Mouse (Mus musculus): ENCODE results near the gene Oas1h. TPM values are rescaled to one million over a fixed set of nuclear protein-coding genes. Genes with fewer than 3 reads are reported as not detected.
"Not testable (repeated sequence)": the region's sequence is repeated elsewhere in the genome, so short reads cannot be mapped to it uniquely, and the experiment has no call there.

The Oas1h gene
- total and polyA plus RNA-seq, 2 experiments = not detected

DNA sequence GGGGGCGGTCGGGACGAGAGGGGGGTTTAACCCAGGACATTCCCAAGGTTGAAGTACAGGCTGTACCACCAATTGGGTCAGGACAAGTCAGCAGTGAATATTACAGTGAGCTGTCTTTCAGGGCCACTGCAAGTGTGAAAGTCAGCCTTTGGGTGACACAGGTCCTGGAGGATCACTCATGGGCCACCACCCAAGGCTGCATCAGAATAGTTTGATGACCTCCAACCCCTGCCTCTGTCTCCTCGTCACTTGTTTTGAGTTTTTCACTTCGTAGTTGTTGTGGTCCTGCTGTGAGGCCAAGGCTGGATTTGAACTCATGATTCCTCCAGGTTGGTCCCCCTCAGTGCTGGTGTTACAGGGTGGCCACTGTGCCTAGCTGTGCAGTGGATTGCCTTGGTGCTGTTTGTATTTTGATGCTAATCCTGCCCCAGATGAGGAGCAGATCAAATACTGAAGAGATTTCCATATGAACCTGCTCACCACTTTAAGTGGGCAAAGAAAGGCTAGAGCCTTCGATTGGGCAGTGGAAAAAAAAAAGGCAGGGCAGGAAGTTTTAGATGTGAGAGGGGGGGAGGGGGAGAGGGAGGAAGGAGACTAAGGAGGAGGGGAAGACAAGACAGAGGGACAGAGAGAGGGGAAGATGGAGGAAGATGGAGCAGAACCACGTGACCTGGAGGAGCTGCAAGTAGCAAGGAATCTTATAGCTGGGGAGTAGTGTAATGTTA, 47.1 kb downstream of the Oas1h start:
- no peak overlapping the region for H3K4me3 ChIP-seq (ENCODE audit: insufficient read depth, low read depth, low read length)
- TF ChIP-seq CTCF (IDR thresholded peaks at IDR 0.05; ENCODE audit: low read depth, low read length) (no peak), POLR2A (IDR thresholded peaks at IDR 0.05; ENCODE audit: extremely low read depth, insufficient read depth, low read length) (no peak)
- H3K4me1 ChIP-seq (ENCODE audit: control insufficient read depth, insufficient read depth, low read length) = no peaks in the 10 kb centered on the region; the same call in 1 of the 2 replicates
- H3K9ac ChIP-seq (ENCODE audit: low read depth, low read length) = no peak overlapping the region
- no peak overlapping the region for H3K27ac ChIP-seq (replicated peaks; ENCODE audit: insufficient read depth, low read depth, low read length)
- WGBS = 52% methylated on average over 7 of the region's 7 CpGs
- no peaks in the 10 kb centered on the region for H3K36me3 ChIP-seq (ENCODE audit: control insufficient read depth, insufficient read depth, low read length)
- no peak for DNase-seq (ENCODE audit: extremely low read depth, low read depth, low spot score)
- H3K79me2 ChIP-seq (ENCODE audit: control insufficient read depth, insufficient read depth, low read length) = no peaks in the 10 kb centered on the region
- no peaks in the 10 kb centered on the region for H3K27me3 ChIP-seq (ENCODE audit: control insufficient read depth, insufficient read depth, low read length)

DNA sequence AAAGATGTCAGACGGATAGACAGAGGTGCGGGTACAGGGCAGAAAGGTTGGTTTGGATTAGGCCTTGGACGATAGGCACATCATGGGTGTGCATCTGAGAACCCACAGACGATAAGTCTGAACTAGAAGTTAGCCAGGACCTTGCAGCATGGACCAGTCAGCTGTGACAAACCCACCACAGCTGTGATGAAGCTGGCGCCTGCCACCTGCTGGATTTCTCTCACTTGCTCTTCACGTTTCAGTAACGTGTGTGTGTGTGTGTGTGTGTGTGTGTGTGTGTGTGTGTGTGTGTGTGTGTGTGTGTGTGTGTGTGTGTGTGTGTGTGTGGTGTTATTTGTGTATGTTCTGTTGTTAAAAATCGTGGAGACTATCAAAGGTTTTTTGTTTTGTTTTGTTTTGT, 53.0 kb downstream of the Oas1h start, which contains the start of gene Oas1d:
Oas1d (plus strand) TSS at position 333 of the 400 bp plus-strand sequence.
- not testable (repeated sequence) for H3K4me1 ChIP-seq (ENCODE audit: control insufficient read depth, insufficient read depth, low read length); DNase-seq (ENCODE audit: extremely low read depth, low read depth, low spot score); H3K36me3 ChIP-seq (ENCODE audit: control insufficient read depth, insufficient read depth, low read length); H3K9ac ChIP-seq (ENCODE audit: low read depth, low read length); H3K79me2 ChIP-seq (ENCODE audit: control insufficient read depth, insufficient read depth, low read length); H3K27me3 ChIP-seq (ENCODE audit: control insufficient read depth, insufficient read depth, low read length); H3K27ac ChIP-seq (replicated peaks; ENCODE audit: insufficient read depth, low read depth, low read length); H3K4me3 ChIP-seq (ENCODE audit: insufficient read depth, low read depth, low read length)
- 41% methylated on average over 8 of the region's 8 CpGs for WGBS

DNA sequence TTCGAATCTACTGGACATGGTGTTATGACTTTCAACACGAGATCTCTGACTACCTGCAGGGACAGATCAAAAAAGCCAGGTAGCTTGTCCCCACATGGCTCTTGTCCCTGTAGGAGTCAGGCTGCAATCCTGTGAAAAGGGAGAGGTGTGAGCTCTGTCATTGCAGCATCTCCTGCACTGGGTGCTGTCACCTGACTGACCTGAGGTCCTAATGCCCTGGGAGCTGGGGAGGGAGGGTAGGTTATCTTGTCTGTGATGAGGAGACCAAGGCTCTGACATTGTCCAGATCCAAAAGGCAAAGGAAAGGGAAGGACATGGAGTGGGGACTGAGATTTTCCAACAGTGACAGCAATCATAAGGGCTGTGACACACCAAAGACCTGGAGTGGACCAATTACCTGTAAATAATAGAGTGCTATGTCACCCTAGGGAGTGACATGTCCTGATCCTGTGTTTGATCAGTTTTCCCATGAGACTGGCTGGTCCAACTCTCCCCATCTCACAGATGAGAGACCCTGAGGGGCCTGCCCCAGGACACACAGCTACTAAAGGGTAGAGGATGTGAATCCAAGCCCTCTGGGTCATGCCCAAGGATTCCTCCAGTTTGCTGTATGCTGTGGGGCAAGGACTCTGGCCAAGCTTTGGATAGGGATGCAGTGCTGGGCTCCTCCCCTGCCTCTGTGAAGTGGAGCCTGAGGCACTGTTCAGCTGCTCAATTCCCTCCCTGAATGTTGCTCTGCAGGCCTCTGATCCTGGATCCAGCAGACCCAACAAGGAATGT, 58.1 kb downstream of the Oas1h start:
- not testable (repeated sequence) for H3K27ac ChIP-seq (replicated peaks; ENCODE audit: insufficient read depth, low read depth, low read length); H3K27me3 ChIP-seq (ENCODE audit: control insufficient read depth, insufficient read depth, low read length); H3K9ac ChIP-seq (ENCODE audit: low read depth, low read length); H3K79me2 ChIP-seq (ENCODE audit: control insufficient read depth, insufficient read depth, low read length); H3K4me1 ChIP-seq (ENCODE audit: control insufficient read depth, insufficient read depth, low read length); H3K36me3 ChIP-seq (ENCODE audit: control insufficient read depth, insufficient read depth, low read length); H3K4me3 ChIP-seq (ENCODE audit: insufficient read depth, low read depth, low read length); DNase-seq (ENCODE audit: extremely low read depth, low read depth, low spot score)
- WGBS = 60% methylated on average over 2 of the region's 2 CpGs

DNA sequence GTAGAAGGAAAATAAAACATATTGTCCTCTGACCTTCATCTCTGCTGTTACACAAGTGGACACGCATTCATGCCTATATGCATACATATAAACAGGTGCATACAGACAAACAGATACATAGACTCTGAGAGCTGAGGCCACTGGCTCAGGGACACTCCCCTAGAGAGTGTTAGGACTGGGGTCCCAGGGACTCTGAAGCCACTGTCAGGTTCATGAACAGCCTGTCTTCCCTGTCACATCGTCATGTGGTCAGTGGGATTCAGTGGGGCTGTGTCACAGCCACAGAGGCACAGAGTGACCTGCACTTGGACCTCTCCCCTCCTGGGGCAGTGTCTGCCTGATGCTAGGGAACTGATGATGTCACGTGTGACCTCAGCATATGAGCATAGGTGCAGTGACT, 59.1 kb downstream of the Oas1h start:
- H3K27me3 ChIP-seq (ENCODE audit: control insufficient read depth, insufficient read depth, low read length) = no peaks in the 10 kb centered on the region
- no peaks in the 10 kb centered on the region for H3K4me1 ChIP-seq (ENCODE audit: control insufficient read depth, insufficient read depth, low read length)
- no peak for TF ChIP-seq CTCF (IDR thresholded peaks at IDR 0.05; ENCODE audit: low read depth, low read length)
- no peak for TF ChIP-seq POLR2A (IDR thresholded peaks at IDR 0.05; ENCODE audit: extremely low read depth, insufficient read depth, low read length)
- H3K79me2 ChIP-seq (ENCODE audit: control insufficient read depth, insufficient read depth, low read length) = no peaks in the 10 kb centered on the region
- H3K9ac ChIP-seq (ENCODE audit: low read depth, low read length) = no peak overlapping the region
- 71% methylated on average over 3 of the region's 3 CpGs for WGBS
- no peaks in the 10 kb centered on the region for H3K36me3 ChIP-seq (ENCODE audit: control insufficient read depth, insufficient read depth, low read length)
- H3K27ac ChIP-seq (replicated peaks; ENCODE audit: insufficient read depth, low read depth, low read length) = no peak overlapping the region
- no peak for DNase-seq (ENCODE audit: extremely low read depth, low read depth, low spot score)
- no peak overlapping the region for H3K4me3 ChIP-seq (ENCODE audit: insufficient read depth, low read depth, low read length)

Other genes starting within 250 kb of the Oas1h start
- 4.4 and 5.9 TPM in 2 replicates for gene Rita1, start 248.8 kb upstream of the Oas1h start, total RNA-seq (2014; rRNA removed)
- 9.1 and 10.5 TPM in 2 replicates for gene Rita1, start 248.8 kb upstream of the Oas1h start, polyA plus RNA-seq (2012; rRNA removed)
- gene Ddx54, start 248.7 kb upstream of the Oas1h start, total RNA-seq (2014; rRNA removed) = 15.2 and 19.8 TPM in 2 replicates
- gene Ddx54, start 248.7 kb upstream of the Oas1h start, polyA plus RNA-seq (2012; rRNA removed) = 24.2 and 24.6 TPM in 2 replicates
- not detected in 2 replicates for gene Cfap73, start 227.2 kb upstream of the Oas1h start, total RNA-seq (2014; rRNA removed)
- not detected in 2 replicates for gene Cfap73, start 227.2 kb upstream of the Oas1h start, polyA plus RNA-seq (2012; rRNA removed)
- 0.09 and 0.54 TPM in 2 replicates for gene Rasal1, start 212.6 kb upstream of the Oas1h start, total RNA-seq (2014; rRNA removed)
- gene Rasal1, start 212.6 kb upstream of the Oas1h start, polyA plus RNA-seq (2012; rRNA removed) = 0.10 and 0.95 TPM in 2 replicates
- gene Dtx1, start 149.5 kb upstream of the Oas1h start, total RNA-seq (2014; rRNA removed) = 0.65 and 1.4 TPM in 2 replicates
- 0.75 and 1.3 TPM in 2 replicates for gene Dtx1, start 149.5 kb upstream of the Oas1h start, polyA plus RNA-seq (2012; rRNA removed)
- gene Oas2, start 111.6 kb upstream of the Oas1h start, total RNA-seq (2014; rRNA removed) = 1.8 and 1.9 TPM in 2 replicates
- gene Oas2, start 111.6 kb upstream of the Oas1h start, polyA plus RNA-seq (2012; rRNA removed) = 1.3 and 5.4 TPM in 2 replicates
- 0.87 and 1.4 TPM in 2 replicates for gene Oas3, start 83.8 kb upstream of the Oas1h start, total RNA-seq (2014; rRNA removed)
- gene Oas3, start 83.8 kb upstream of the Oas1h start, polyA plus RNA-seq (2012; rRNA removed) = 0.91 and 1.7 TPM in 2 replicates
- not detected in 2 replicates for gene Oas1e, start 65.9 kb upstream of the Oas1h start, total RNA-seq (2014; rRNA removed)
- not detected in 2 replicates for gene Oas1e, start 65.9 kb upstream of the Oas1h start, polyA plus RNA-seq (2012; rRNA removed)
- gene Oas1c, start 48.9 kb upstream of the Oas1h start, total RNA-seq (2014; rRNA removed) = 1.5 TPM in 2 replicates
- gene Oas1c, start 48.9 kb upstream of the Oas1h start, polyA plus RNA-seq (2012; rRNA removed) = 0.39 and 1.6 TPM in 2 replicates
- gene Oas1f, start 14.1 kb upstream of the Oas1h start, total RNA-seq (2014; rRNA removed) = not detected in 2 replicates
- gene Oas1f, start 14.1 kb upstream of the Oas1h start, polyA plus RNA-seq (2012; rRNA removed) = not detected in 2 replicates
- gene Oas1g, start 26.2 kb downstream of the Oas1h start, total RNA-seq (2014; rRNA removed) = 3.5 and 4.3 TPM in 2 replicates
- 0.73 and 2.9 TPM in 2 replicates for gene Oas1g, start 26.2 kb downstream of the Oas1h start, polyA plus RNA-seq (2012; rRNA removed)
- 6.2 and 10.0 TPM in 2 replicates for gene Oas1a, start 46.1 kb downstream of the Oas1h start, total RNA-seq (2014; rRNA removed)
- gene Oas1a, start 46.1 kb downstream of the Oas1h start, polyA plus RNA-seq (2012; rRNA removed) = 1.6 and 6.4 TPM in 2 replicates
- gene Oas1d, start 53.1 kb downstream of the Oas1h start, total RNA-seq (2014; rRNA removed) = not detected in 2 replicates
- not detected in 2 replicates for gene Oas1d, start 53.1 kb downstream of the Oas1h start, polyA plus RNA-seq (2012; rRNA removed)
- 0.07 TPM in 1 of 2 replicates, not detected in the other for gene Rph3a, start 148.7 kb downstream of the Oas1h start, total RNA-seq (2014; rRNA removed)
- gene Rph3a, start 148.7 kb downstream of the Oas1h start, polyA plus RNA-seq (2012; rRNA removed) = not detected in 2 replicates

Measured in liver, adult 2 months (tissue).